Mouse (Mus musculus) pancreas, adult 10 weeks (tissue): ENCODE data around the gene Foxk2. TPM values are rescaled to one million over a fixed set of nuclear protein-coding genes. Genes with fewer than 3 reads are reported as not detected.

Source experiments
- polyA plus RNA-seq: library from polyadenylated mRNA; stranded (reverse); fragments of 350-450 nt; fragmentation: Illumina TruSeq; extraction: RNeasy Lipid Tissue Mini Kit (QIAGEN cat#74804); gene quantifications from one replicate; pipeline ENCODE4 v1.2.3, GENCODE M21; 2015; ENCODE audit warnings: low read depth, low replicate concordance; ENCODE audit not compliant: insufficient read depth

Gene Foxk2
- 3.7 TPM for polyA plus RNA-seq

GRCm38 (mm10) chr11:121259160-121260100 lies at the start of gene Foxk2:
TSS of gene Foxk2 (plus strand) at chr11:121259990.

GRCm38 (mm10) chr11:121229018-121229439 lies 30.8 kb upstream of the Foxk2 start, which contains the start of gene Cybc1:
TSS of gene Cybc1 (minus strand) at chr11:121229322.

GRCm38 (mm10) chr11:121236564-121237344 lies 23.0 kb upstream of the Foxk2 start, which contains the start of gene Narf:
TSS of gene Narf (plus strand) at chr11:121237253.

GRCm38 (mm10) chr11:121354091-121354707 lies 94.4 kb downstream of the Foxk2 start, which contains the start of gene Wdr45b:
TSS of gene Wdr45b (minus strand) at chr11:121354445.

Other genes starting within 250 kb of the Foxk2 start
- not detected for gene Cd7, start 220.6 kb upstream of the Foxk2 start, polyA plus RNA-seq
- not detected for gene Sectm1b, start 196.4 kb upstream of the Foxk2 start, polyA plus RNA-seq
- gene Sectm1a, start 178.8 kb upstream of the Foxk2 start, polyA plus RNA-seq: not detected
- gene Tex19.2, start 141.3 kb upstream of the Foxk2 start, polyA plus RNA-seq: not detected
- not detected for gene Tex19.1, start 113.8 kb upstream of the Foxk2 start, polyA plus RNA-seq
- gene Uts2r, start 99.7 kb upstream of the Foxk2 start, polyA plus RNA-seq: not detected
- gene Hexdc, start 55.6 kb upstream of the Foxk2 start, polyA plus RNA-seq: 6.0 TPM
- 3.0 TPM for gene Ogfod3, start 55.3 kb upstream of the Foxk2 start, polyA plus RNA-seq
- gene Cybc1, start 30.7 kb upstream of the Foxk2 start, polyA plus RNA-seq: 7.9 TPM
- gene Narf, start 22.7 kb upstream of the Foxk2 start, polyA plus RNA-seq: 3.6 TPM
- 8.1 TPM for gene Wdr45b, start 94.5 kb downstream of the Foxk2 start, polyA plus RNA-seq
- gene Rab40b, start 128.3 kb downstream of the Foxk2 start, polyA plus RNA-seq: 2.3 TPM
- 2.5 TPM for gene Fn3krp, start 161.4 kb downstream of the Foxk2 start, polyA plus RNA-seq
- 5.2 TPM for gene Fn3k, start 174.9 kb downstream of the Foxk2 start, polyA plus RNA-seq
- gene Tbcd, start 192.0 kb downstream of the Foxk2 start, polyA plus RNA-seq: 11.4 TPM